Mouse (Mus musculus): ENCODE measurements around the gene Capn13.
"Not testable (repeated sequence)": the region's sequence is repeated elsewhere in the genome, so short reads cannot be mapped to it uniquely, and the experiment has no call there.

Gene Capn13

DNA sequence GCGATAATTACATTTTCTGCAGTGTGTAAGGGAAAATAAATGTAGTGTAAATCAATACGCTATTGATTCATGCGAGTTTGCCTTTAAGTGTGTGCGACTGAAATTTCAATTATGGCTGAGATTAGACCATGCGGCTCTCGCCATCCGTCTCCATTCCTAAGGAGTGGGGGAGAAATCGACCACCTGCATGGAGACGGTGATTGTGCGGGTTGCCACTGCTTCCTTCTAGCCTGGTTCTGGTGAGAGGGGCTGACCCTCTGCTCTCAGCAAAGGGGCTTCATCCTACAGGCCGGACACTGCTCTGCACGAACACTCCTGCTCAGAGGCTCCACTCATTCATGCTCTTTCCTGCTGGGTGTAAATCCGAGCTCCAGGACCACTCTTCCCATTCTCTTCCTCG is 58.0 kb downstream of the Capn13 start:
- DNase-seq: no peak

DNA sequence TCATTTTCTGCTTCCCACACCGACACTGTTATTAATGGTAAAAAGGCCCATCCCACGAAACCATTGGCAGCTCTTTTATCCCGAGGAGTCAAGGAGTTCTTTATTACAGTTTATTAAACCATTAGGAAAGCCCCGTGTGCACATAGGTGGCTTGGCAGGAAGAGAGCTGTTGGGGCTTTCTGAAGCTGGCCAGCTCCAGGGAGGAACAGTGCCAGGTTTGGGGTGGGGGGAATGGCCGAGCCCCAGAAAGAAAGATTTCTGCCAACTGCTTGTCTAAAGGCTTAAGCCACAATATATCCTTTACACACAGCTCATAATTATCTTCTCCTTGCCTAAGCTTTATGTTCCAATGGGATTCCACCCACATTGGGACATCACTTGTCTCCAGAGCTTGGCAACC is 71.6 kb downstream of the Capn13 start:
- DNase-seq: no peak

DNA sequence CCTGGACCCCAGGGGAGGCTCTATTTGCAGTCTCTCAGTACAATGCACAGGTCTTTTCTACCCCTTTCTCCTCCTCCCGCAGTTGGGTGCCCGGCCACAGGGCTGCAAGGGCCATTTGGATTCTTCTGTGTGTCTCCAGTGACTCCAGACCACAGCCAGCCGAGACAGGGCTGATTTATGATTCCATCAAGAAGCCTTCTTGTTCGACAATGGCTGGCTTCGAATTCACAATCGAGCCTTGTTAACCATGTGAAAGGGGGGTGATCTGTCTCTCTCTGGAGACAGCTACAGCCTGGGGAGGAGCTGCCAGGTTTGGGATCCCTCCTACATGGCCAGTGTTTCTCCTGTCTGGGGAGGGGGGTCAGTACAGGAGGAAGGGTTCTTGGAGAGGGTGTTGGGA is 75.4 kb downstream of the Capn13 start:
- DNase-seq: no peak

- no peak for DNase-seq
These were observed 75.9 kb downstream of the Capn13 start for GRCm38 (mm10) chr17:73324732-73325131.

DNA sequence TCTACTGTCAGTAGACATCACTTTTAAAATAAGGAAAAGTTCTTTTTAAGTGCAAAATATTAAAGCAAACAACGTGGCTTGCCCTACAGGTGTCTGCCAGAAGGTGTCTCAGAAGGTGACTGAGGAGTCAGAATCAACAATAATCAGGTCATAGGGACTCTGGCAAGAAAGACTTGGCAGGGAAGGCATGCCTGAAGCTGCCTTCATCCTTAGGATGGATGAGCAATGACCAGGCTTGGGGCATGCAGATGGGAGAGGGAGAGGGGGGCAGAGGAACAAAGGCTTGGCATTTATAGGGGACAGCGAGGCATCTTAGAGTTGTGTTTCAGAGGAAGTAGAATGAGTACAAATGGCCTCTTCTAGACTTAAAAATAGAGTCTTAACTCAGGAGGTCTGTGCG is 76.7 kb downstream of the Capn13 start:
- no peak for DNase-seq

DNA sequence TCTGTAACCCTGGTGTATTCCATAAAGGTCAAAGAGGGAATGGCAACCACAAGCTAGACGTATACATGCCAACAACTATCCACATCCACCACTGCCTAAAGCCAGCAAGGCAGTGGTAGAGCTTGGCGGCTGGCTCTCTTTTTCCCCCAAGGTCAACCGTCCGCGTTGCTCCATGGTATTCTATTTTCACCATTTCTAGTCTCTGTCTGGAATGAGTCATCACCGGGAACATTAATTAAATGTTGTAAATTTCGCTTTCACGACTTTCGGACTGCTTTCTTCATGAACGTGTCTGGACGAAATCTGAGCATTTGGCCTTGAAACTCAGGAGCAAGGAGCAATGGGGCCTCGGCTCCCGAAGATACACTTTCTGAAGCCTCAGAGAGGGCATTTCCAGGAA is 85.9 kb downstream of the Capn13 start:
- DNase-seq: no peak

DNA sequence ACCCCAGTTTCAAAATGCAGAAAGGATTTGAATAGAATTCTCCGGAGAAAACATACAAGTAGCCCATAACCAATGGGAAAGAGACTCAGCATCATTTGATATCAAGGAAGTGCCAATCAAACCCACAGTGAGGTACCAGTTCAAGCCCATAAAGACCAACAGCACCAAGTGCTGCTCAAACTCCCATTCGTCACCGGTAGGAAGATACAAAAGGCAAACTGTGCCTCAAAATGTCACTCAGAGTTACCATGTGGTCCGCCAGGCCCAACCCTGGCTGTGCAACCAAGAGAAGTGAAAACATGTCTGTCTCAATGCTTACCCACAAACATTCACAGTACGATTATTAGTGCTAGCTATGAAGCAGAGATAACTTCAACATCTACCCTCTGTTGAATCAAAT is 89.2 kb downstream of the Capn13 start:
- no peak for DNase-seq

- peak in 1 of 2 experiments; percentile 12 for DNase-seq
These were observed 92.0 kb downstream of the Capn13 start for GRCm38 (mm10) chr17:73308691-73309090.

DNA sequence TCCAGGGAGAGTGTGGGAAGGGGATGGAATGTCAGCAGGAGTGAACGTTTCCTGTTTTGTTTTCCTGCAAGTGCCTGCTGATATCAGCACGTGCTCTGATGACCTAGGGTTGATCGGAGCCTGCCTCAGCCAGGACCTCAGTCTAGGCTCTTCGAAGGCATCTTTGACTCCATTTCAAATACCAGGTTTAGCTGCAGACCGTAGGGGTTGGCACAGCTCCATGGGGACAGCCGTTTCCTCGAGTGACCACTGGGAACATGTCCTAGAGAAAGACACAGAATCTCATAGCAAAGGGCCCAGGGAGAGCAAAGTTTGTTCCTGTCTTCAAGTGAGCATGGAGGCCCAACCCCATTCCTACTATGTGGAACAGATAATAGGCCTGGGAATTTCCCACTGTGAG is 94.0 kb downstream of the Capn13 start:
- DNase-seq: peak; percentile 17 to 30

- peak; percentile 52 to 73 for DNase-seq
These were observed 95.0 kb downstream of the Capn13 start for GRCm38 (mm10) chr17:73305622-73306021.

DNA sequence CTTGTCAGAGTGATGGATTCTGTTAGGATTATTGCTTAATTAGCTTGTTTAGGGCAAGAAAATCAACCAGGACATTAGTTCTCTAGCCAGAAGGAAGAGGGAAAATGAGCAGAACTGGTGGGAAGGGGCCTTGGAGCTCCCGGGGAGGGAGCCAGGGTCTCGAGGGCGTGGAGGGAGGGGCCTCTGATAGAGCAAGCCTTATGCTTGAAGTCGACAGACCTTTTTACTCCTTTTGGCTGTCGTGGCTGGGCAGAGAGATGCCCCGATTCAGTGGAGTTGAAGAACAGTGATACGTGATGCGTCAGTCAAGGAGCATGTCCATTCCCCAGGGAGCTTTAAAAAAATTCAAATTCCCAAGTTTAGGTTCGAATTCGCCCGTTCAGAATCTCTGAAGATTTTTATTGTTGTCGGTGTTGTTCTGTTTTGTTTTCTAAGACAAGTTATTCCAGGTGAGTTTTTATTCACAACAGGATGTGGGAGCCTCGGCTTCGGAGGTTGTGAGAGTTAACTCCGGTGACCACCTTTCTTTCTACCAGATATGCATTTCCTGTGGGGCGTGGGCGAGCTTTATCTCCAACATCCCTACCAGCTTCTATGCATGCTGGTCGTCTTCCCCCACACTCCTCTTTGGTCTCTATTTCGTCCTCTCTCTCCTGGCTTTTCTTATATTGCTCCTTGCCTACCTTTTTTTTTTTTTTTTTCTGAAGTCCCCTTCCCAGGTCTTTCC is 96.4 kb downstream of the Capn13 start:
- peak in 1 of 2 experiments; percentile 8 for DNase-seq

- no peak for DNase-seq
These were observed 97.0 kb downstream of the Capn13 start for GRCm38 (mm10) chr17:73303676-73304075.

- peak; percentile 62 to 89 for DNase-seq
These were observed 97.4 kb downstream of the Capn13 start for GRCm38 (mm10) chr17:73303217-73303616.

GRCm38 (mm10) chr17:73302104-73302503 is 98.6 kb downstream of the Capn13 start:
- DNase-seq: peak; percentile 80 to 84

GRCm38 (mm10) chr17:73301258-73302050 is 99.2 kb downstream of the Capn13 start:
- peak; percentile 50 to 80 for DNase-seq

DNA sequence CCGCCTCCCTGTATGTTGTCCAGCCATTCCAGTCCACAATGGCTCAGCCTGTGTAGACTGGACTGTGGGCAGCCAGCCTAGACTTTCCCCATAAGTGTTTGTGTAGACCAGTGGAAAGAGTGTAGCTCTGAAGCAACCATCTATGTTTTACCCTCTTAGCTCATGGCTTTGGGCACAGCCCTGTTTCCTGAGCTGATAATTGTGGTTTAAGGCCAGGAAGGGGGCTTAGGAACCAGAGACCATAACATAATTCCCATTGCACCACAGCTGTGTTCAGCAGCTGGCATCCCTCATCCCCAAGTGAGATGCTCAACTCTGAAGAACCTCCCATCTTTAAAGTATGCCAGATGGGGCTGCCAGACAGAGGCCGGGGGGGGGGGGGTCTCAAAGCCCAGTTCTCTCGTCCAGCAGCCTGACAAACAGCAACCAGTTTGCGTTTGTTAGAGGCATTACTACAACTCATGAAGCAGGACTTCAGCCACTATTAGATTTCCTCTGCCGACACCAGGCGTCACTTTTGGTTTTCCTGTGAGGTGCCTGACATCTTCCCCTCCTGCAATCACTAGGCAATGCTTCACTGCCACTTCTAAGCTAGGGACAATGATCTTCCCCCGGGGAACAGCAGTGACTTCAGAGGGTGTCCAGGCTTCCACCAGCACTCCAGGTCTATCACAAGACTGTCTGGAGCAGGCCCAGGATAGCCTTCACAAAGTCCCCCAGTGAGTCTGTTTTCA is 100.4 kb downstream of the Capn13 start:
- DNase-seq: no peak

GRCm38 (mm10) chr17:73298981-73299380 is 101.7 kb downstream of the Capn13 start:
- DNase-seq: peak in 1 of 2 experiments; percentile 18

DNA sequence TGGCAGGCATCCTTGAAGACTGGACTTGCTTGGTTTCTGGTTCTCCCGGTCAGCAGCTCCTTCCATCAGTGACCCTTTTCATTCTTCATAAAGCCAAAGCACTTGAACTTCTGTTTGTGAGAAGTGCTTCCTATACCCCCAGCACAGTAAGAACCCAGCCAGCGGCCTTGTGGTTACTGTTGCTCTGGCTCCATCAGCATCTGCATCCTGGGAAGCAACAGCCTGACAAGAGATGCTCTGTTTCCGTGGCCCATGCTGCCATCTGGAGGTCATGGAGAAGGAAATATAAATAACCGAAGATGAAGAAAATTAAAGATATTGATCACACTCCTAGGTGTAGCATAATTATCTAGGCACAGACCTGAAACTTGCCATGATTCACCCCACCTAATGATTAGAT is 103.8 kb downstream of the Capn13 start:
- peak; percentile 58 to 64 for DNase-seq

- no peak for DNase-seq
These were observed 107.4 kb downstream of the Capn13 start for GRCm38 (mm10) chr17:73293237-73293636.

DNA sequence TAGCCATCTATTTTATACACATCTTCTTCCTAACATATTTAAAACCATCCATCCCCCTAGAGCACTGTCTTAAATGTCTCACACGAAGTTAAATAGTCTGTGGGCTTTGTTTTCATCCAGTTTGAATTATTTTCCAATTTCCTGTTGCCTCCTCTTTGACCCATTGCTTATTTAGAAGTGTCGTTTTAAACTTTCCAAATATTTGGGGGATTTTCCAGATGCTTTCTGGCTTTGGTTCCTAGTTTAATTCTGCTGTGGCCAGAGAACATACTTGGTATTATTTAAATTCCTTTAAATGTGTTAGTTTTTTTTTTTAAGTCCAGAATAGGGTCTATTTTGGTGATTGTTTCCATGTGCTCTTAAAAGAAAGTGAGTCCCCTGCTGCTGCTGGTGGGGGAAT is 116.4 kb downstream of the Capn13 start:
- DNase-seq: no peak

- DNase-seq: not testable (repeated sequence)
These were observed 118.0 kb downstream of the Capn13 start for GRCm38 (mm10) chr17:73282702-73283101.

DNA sequence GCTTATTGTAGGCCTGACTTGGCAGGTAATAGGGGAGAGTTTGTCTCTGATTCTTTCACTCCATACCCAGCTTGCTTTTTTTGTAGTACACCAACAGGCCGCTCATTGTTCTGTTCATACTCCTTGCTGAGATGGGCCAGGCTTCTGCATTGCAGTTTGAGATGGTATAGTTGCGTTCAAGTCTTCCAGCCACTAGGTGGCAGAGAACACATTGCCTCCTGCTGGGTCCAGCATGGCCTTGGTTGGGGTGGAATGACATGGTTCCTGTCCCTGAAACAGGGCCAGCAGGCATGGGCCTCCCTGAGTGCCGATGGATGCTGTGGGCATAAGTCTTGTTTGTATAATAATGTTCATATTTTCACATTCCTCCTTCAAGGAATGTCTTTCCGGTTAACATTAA is 122.9 kb downstream of the Capn13 start:
- no peak for DNase-seq

DNA sequence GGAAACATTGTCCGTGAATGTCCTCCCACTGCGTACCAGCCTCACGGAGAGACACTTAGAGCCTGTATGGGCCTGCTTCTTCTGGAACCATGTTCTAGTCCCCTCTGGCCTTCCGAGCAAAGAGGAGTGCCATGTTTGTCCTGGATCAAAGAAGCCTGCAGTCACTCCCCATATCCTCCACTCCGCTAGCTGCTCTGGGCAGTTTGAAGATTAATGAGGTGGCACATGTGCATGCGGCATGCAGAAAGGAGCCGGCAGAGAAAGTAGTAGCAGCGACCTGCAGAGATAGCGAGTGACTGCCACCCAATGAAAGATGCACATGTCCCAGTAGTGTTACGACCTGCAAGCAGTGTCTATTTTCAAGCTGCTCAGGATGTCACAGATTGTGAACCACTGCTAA is 125.6 kb downstream of the Capn13 start:
- no peak for DNase-seq

DNA sequence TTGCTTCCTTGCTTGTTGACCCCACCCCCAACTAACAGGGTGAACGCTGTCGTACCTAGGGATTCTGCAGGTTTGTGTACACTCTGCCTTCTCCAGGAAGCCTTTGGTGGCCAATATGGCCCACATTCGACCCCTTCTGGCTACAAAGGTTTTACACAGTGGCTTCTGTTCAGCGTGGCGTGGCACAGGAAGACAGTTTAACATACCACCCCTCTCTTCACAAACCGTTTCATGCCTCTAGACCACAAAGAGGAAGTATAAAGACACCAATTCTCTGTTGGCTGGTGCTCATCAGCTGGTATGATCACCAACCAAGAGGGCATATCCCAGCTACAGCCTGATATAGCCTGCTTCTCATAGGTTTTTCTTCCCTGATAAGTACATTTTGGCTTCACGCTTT is 126.9 kb downstream of the Capn13 start:
- DNase-seq: no peak
